Mouse (Mus musculus) E14TG2a.4 (cell line): Measurements from ENCODE around the gene Abca5.

Source experiments
- H3K27me3 ChIP-seq: 2 replicates; pipeline ENCODE4 v1.6.1; 2014; ENCODE audit warnings: low read length, control low read depth; ENCODE audit not compliant: insufficient read depth
- H3K36me3 ChIP-seq: 2 replicates; pipeline ENCODE4 v1.6.1; 2014; ENCODE audit warnings: low read length, control low read depth; ENCODE audit not compliant: insufficient read depth
- H3K4me1 ChIP-seq: replicated peaks from 2 replicates; pipeline ENCODE4 v1.6.1; 2014; ENCODE audit warnings: low read depth, low read length, control low read depth
- H3K4me3 ChIP-seq: replicated peaks from 2 replicates; pipeline ENCODE4 v1.5.1; 2014; ENCODE audit warnings: mild to moderate bottlenecking, low read length
- H3K9me3 ChIP-seq: 2 replicates; pipeline ENCODE4 v1.6.1; 2014; ENCODE audit warnings: low read length, control low read depth
- CTCF ChIP-seq: conservative IDR thresholded peaks from 2 replicates; pipeline ENCODE4 v1.5.1; 2014; ENCODE audit warnings: low read length
- NANOG ChIP-seq: IDR thresholded peaks from 2 replicates; pipeline ENCODE4 v1.6.1; 2014; ENCODE audit warnings: borderline replicate concordance, low read length, mixed read lengths
- POU5F1 ChIP-seq: IDR thresholded peaks from 2 replicates; pipeline ENCODE4 v1.6.1; 2014; ENCODE audit warnings: low read length, borderline replicate concordance

The Abca5 gene

GRCm38 (mm10) chr11:110261867-110262266 is 75.6 kb downstream of the Abca5 start:
- Histone ChIP-seq H3K4me1 (peaks cover 22% of the 10 kb centered on the region), H3K4me3 (no peak overlapping the region), H3K27me3 (peaks cover 6% of the 10 kb centered on the region; the same call in 1 of the 2 replicates), H3K9me3 (peaks cover 21% of the 10 kb centered on the region), H3K36me3 (no peaks in the 10 kb centered on the region)
- TF ChIP-seq POU5F1 (no peak), NANOG (no peak), CTCF (no peak)

GRCm38 (mm10) chr11:110257911-110258310 is 79.6 kb downstream of the Abca5 start:
- H3K4me3 ChIP-seq: no peak overlapping the region
- no peaks in the 10 kb centered on the region for H3K27me3 ChIP-seq
- peaks cover 30% of the 10 kb centered on the region for H3K9me3 ChIP-seq
- TF ChIP-seq NANOG (0 out of 2 replicates have a peak, but pooled peaks have one; percentile 8), POU5F1 (no peak)
- no peaks in the 10 kb centered on the region for H3K36me3 ChIP-seq
- peaks cover 10% of the 10 kb centered on the region; the same call in 1 of the 2 replicates for H3K4me1 ChIP-seq

GRCm38 (mm10) chr11:110257061-110257460 is 80.5 kb downstream of the Abca5 start:
- peaks cover 10% of the 10 kb centered on the region; the same call in 1 of the 2 replicates for H3K4me1 ChIP-seq
- H3K27me3 ChIP-seq: no peaks in the 10 kb centered on the region
- no peak overlapping the region for H3K4me3 ChIP-seq
- TF ChIP-seq CTCF (no peak), POU5F1 (no peak), NANOG (no peak)
- H3K9me3 ChIP-seq: peaks cover 30% of the 10 kb centered on the region
- no peaks in the 10 kb centered on the region for H3K36me3 ChIP-seq

GRCm38 (mm10) chr11:110252256-110252655 is 85.3 kb downstream of the Abca5 start:
- TF ChIP-seq CTCF (no peak), NANOG (no peak), POU5F1 (no peak)
- Histone ChIP-seq H3K27me3 (no peaks in the 10 kb centered on the region), H3K36me3 (no peaks in the 10 kb centered on the region), H3K4me3 (no peak overlapping the region), H3K4me1 (peaks cover 1% of the 10 kb centered on the region; the same call in 1 of the 2 replicates), H3K9me3 (peaks cover 13% of the 10 kb centered on the region)

GRCm38 (mm10) chr11:110251534-110251933 is 86.0 kb downstream of the Abca5 start, which contains the start of gene Abca6:
TSS of gene Abca6 (minus strand) at chr11:110251776.
- Histone ChIP-seq H3K36me3 (no peaks in the 10 kb centered on the region), H3K4me3 (no peak within 1 kb of the TSS), H3K9me3 (peaks cover 6% of the 10 kb centered on the region), H3K4me1 (no peaks in the 10 kb centered on the region), H3K27me3 (no peaks in the 10 kb centered on the region)
- no peak for TF ChIP-seq CTCF
- no peak for TF ChIP-seq POU5F1
- no peak for TF ChIP-seq NANOG

GRCm38 (mm10) chr11:110244730-110245129 is 92.8 kb downstream of the Abca5 start:
- H3K9me3 ChIP-seq: no peaks in the 10 kb centered on the region
- TF ChIP-seq POU5F1 (no peak), CTCF (no peak), NANOG (no peak)
- no peaks in the 10 kb centered on the region for H3K36me3 ChIP-seq
- H3K27me3 ChIP-seq: no peaks in the 10 kb centered on the region
- no peak overlapping the region for H3K4me3 ChIP-seq
- H3K4me1 ChIP-seq: no peaks in the 10 kb centered on the region

GRCm38 (mm10) chr11:110237466-110237865 is 100.0 kb downstream of the Abca5 start:
- Histone ChIP-seq H3K4me1 (no peaks in the 10 kb centered on the region), H3K9me3 (no peaks in the 10 kb centered on the region), H3K36me3 (no peaks in the 10 kb centered on the region), H3K4me3 (no peak overlapping the region), H3K27me3 (no peaks in the 10 kb centered on the region)
- TF ChIP-seq POU5F1 (no peak), CTCF (no peak), NANOG (no peak)

GRCm38 (mm10) chr11:110232975-110233374 is 104.5 kb downstream of the Abca5 start:
- Histone ChIP-seq H3K36me3 (no peaks in the 10 kb centered on the region), H3K27me3 (no peaks in the 10 kb centered on the region), H3K4me1 (no peaks in the 10 kb centered on the region), H3K4me3 (no peak overlapping the region), H3K9me3 (no peaks in the 10 kb centered on the region)
- TF ChIP-seq NANOG (no peak), POU5F1 (no peak), CTCF (no peak)
